Mouse (Mus musculus): ENCODE measurements around the gene Bysl.

DNA sequence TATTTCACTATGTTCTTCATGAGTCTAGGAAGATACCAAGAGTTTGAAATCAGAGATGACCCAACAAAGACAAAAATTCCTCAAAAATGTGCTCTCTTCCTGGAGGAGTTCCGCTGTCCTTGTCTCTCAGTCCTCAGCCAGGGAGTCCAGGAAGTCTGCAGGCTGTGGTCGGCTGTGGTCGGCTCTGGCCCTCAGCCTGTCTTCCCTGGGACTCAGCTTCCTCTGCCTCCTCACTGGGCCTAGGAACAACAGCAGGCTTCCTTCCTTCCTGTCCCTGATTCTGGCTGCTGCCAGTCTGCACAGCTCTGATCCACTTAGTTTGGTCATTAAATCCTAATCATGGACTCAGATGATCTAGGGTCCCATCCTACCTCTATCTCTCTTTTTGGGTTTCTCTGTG lies 44.0 kb downstream of the Bysl start:
- no peak for TF ChIP-seq CTCF (IDR thresholded peaks at IDR 0.05; ENCODE audit: low read depth)
- no peak for TF ChIP-seq EP300 (IDR thresholded peaks at IDR 0.05; ENCODE audit: low read depth)

Measured in liver, embryonic 14.5 days (tissue).